In genomic region chr1:53384085-53384688, GRCm38 (mm10) we compare ENCODE assay signal across 26 mouse cellular contexts. TPM values are rescaled to one million over a fixed set of nuclear protein-coding genes. Genes with fewer than 3 reads are reported as not detected.
DNase-seq lines count a peak whose midpoint lies in the region; ATAC-seq and TF ChIP-seq lines count a peak whose summit lies in the region.
"Had no signal": no experiment of that assay in that cellular context is flagged by ENCODE, and none has a peak within 500 bp of the region (broad histone marks: within the 10 kb centered on the region; RNA-seq: fewer than 3 reads in every experiment).

No protein-coding gene starts in this region.

- H3K9ac ChIP-seq in forebrain, embryonic 15.5 days (replicated peaks): no peak overlapping the region
- H3K9ac ChIP-seq in intestine, postnatal 0 days (ENCODE audit: low read depth, low read length): no peak overlapping the region
- H3K9ac ChIP-seq: embryonic facial prominence, embryonic 15.5 days; hindbrain, embryonic 12.5 days had no signal

- H3K4me1 ChIP-seq in kidney, adult 2 months (ENCODE audit: control insufficient read depth, insufficient read depth, low read length): no peaks in the 10 kb centered on the region
- H3K4me1 ChIP-seq in forebrain, embryonic 15.5 days: no peaks in the 10 kb centered on the region
- no peaks in the 10 kb centered on the region for H3K4me1 ChIP-seq in intestine, postnatal 0 days (replicated peaks; ENCODE audit: control insufficient read depth, insufficient read depth, low read length)
- H3K4me1 ChIP-seq: embryonic facial prominence, embryonic 15.5 days; heart, embryonic 10.5 days; hindbrain, embryonic 12.5 days had no signal

- peak; percentile 18 for DNase-seq in adrenal gland, adult 2 months
- DNase-seq in adrenal gland, adult 18-20 months (ENCODE audit: low spot score in 2 of 2): no peak
- peak; percentile 1 for DNase-seq in kidney, adult 2 months
- no peak for DNase-seq in kidney, postnatal 25 days
- DNase-seq in layer of hippocampus, adult 2 months (ENCODE audit: low spot score in 2 of 2): no peak
- DNase-seq: adrenal gland, postnatal 10 days; B cell, adult 2 months; cerebellum, adult 2 months; cerebellum, postnatal 10 days; gastrocnemius, postnatal 10 days; heart, adult 18-20 months; heart, postnatal 10 days; heart, postnatal 4 days; kidney, adult 11 months had no signal

- ATAC-seq in forebrain, embryonic 15.5 days (replicated peaks): peak; percentile 80
- ATAC-seq in intestine, postnatal 0 days: no peak
- ATAC-seq: CD4-positive, CD25-positive, alpha-beta regulatory T cell, adult 4 months; hindbrain, embryonic 16.5 days; inflammation-experienced regulatory T-cells, adult 6 months had no signal

- H3K4me3 ChIP-seq in kidney, adult 2 months (ENCODE audit: insufficient read depth, low read depth, low read length): no peak overlapping the region
- H3K4me3 ChIP-seq in forebrain, embryonic 15.5 days: no peak overlapping the region
- H3K4me3 ChIP-seq in layer of hippocampus, adult 2 months: no peak overlapping the region
- H3K4me3 ChIP-seq in intestine, postnatal 0 days (ENCODE audit: low read depth, low read length): no peak overlapping the region
- H3K4me3 ChIP-seq: embryonic facial prominence, embryonic 15.5 days; erythroblast, embryonic 14.5 days; heart, embryonic 10.5 days; hindbrain, embryonic 12.5 days had no signal

- WGBS in kidney, adult 2 months: 66% methylated on average over 6 of the region's 6 CpGs
- 13% methylated on average over 6 of the region's 6 CpGs for WGBS in forebrain, embryonic 15.5 days
- 64% methylated on average over 6 of the region's 6 CpGs for WGBS in intestine, postnatal 0 days

- no peak overlapping the region for H3K27ac ChIP-seq in kidney, adult 2 months (ENCODE audit: insufficient read depth, low read depth, low read length)
- no peak overlapping the region for H3K27ac ChIP-seq in forebrain, embryonic 15.5 days (replicated peaks)
- no peak overlapping the region for H3K27ac ChIP-seq in layer of hippocampus, adult 2 months
- H3K27ac ChIP-seq in intestine, postnatal 0 days (ENCODE audit: low read depth, low read length): no peak overlapping the region
- H3K27ac ChIP-seq: embryonic facial prominence, embryonic 15.5 days; heart, embryonic 10.5 days; hindbrain, embryonic 12.5 days had no signal

- no peak for TF ChIP-seq POLR2A in kidney, adult 2 months (IDR thresholded peaks at IDR 0.05; ENCODE audit: low read depth, low read length)

- no peak for TF ChIP-seq CTCF in kidney, adult 2 months (conservative IDR thresholded peaks at IDR 0.05; ENCODE audit: insufficient read depth, insufficient read length, low read depth, low read length)
- no peak for TF ChIP-seq CTCF in layer of hippocampus, adult 2 months (conservative IDR thresholded peaks at IDR 0.05)
- TF ChIP-seq CTCF in intestine, postnatal 0 days (IDR thresholded peaks at IDR 0.05; ENCODE audit: low read depth): no peak

- H3K9me3 ChIP-seq in forebrain, embryonic 15.5 days: no peaks in the 10 kb centered on the region
- no peaks in the 10 kb centered on the region for H3K9me3 ChIP-seq in intestine, postnatal 0 days (ENCODE audit: control insufficient read depth)
- H3K9me3 ChIP-seq: embryonic facial prominence, embryonic 15.5 days; G1E; hindbrain, embryonic 12.5 days had no signal

- no peaks in the 10 kb centered on the region for H3K36me3 ChIP-seq in kidney, adult 2 months (ENCODE audit: control insufficient read depth, insufficient read depth, low read length)
- H3K36me3 ChIP-seq in forebrain, embryonic 15.5 days: no peaks in the 10 kb centered on the region
- H3K36me3 ChIP-seq in intestine, postnatal 0 days (ENCODE audit: control insufficient read depth, insufficient read depth): no peaks in the 10 kb centered on the region
- H3K36me3 ChIP-seq: embryonic facial prominence, embryonic 15.5 days; G1E; heart, embryonic 10.5 days; hindbrain, embryonic 12.5 days had no signal

- no peak overlapping the region for H3K4me2 ChIP-seq in forebrain, embryonic 15.5 days (replicated peaks)
- no peak overlapping the region for H3K4me2 ChIP-seq in intestine, postnatal 0 days (replicated peaks; ENCODE audit: low read depth)
- H3K4me2 ChIP-seq: embryonic facial prominence, embryonic 15.5 days; hindbrain, embryonic 12.5 days had no signal

- no peaks in the 10 kb centered on the region for H3K27me3 ChIP-seq in kidney, adult 2 months (replicated peaks; ENCODE audit: control insufficient read depth, insufficient read depth, low read length)
- H3K27me3 ChIP-seq in forebrain, embryonic 15.5 days: no peaks in the 10 kb centered on the region
- H3K27me3 ChIP-seq in intestine, postnatal 0 days (replicated peaks; ENCODE audit: control insufficient read depth, insufficient read depth, low read length): no peaks in the 10 kb centered on the region
- H3K27me3 ChIP-seq: embryonic facial prominence, embryonic 15.5 days; hindbrain, embryonic 12.5 days had no signal

RNA-seq across cellular contexts. Expression of gene Asnsd1, which starts 31.6 kb away (rescaled TPM):
- 10 to 100 TPM; 22.0 to 29.8 TPM for total RNA-seq in adrenal gland, adult 2 months (2021)
- polyA plus RNA-seq in adrenal gland, adult 2 months (2012; rRNA removed): 0.96 and 1.0 TPM in 2 replicates
- 10 to 100 TPM; 26.3 to 29.3 TPM for total RNA-seq in adrenal gland, adult 18-20 months (2021)
- polyA plus RNA-seq in kidney, adult 2 months (2012; rRNA removed): 6.1 and 9.2 TPM in 2 replicates
- 57.7 and 59.0 TPM in 2 replicates for polyA plus RNA-seq in forebrain, embryonic 15.5 days (2015; fragmentation: Nextera tagmentation; extraction: Ambion mirVana)
- 10 to 100 TPM; 20.7 to 23.0 TPM for total RNA-seq in layer of hippocampus, adult 2 months (2021)
- polyA plus RNA-seq in intestine, postnatal 0 days (2015; fragmentation: Nextera tagmentation; extraction: Ambion mirVana): 44.1 and 45.5 TPM in 2 replicates

RNA-seq across cellular contexts. Expression of gene Gm28551, which starts 31.7 kb away (rescaled TPM):
- total RNA-seq in adrenal gland, adult 2 months (2021): under 1 TPM in 1 of 2 experiments, not detected in 1; 0.10 TPM
- not detected in 2 replicates for polyA plus RNA-seq in adrenal gland, adult 2 months (2012; rRNA removed)
- not detected for total RNA-seq in adrenal gland, adult 18-20 months (2021)
- polyA plus RNA-seq in kidney, adult 2 months (2012; rRNA removed): not detected in 2 replicates
- 1.8 and 2.0 TPM in 2 replicates for polyA plus RNA-seq in forebrain, embryonic 15.5 days (2015; fragmentation: Nextera tagmentation; extraction: Ambion mirVana)
- under 1 TPM; 0.22 to 0.23 TPM for total RNA-seq in layer of hippocampus, adult 2 months (2021)
- polyA plus RNA-seq in intestine, postnatal 0 days (2015; fragmentation: Nextera tagmentation; extraction: Ambion mirVana): 0.23 and 0.35 TPM in 2 replicates
- total RNA-seq: adrenal gland, postnatal 10 days; gastrocnemius, postnatal 4 days; heart, adult 18-20 months; heart, postnatal 10 days; heart, postnatal 4 days had no signal
- polyA plus RNA-seq: erythroblast, embryonic 14.5 days; G1E had no signal

RNA-seq across cellular contexts. Expression of gene Asdurf, which starts 31.8 kb away (rescaled TPM):
- 10 to 100 TPM in 1 of 2 experiments, 1 to 10 TPM in 1; 1.5 to 17.3 TPM for total RNA-seq in adrenal gland, adult 2 months (2021)
- not detected in 2 replicates for polyA plus RNA-seq in adrenal gland, adult 2 months (2012; rRNA removed)
- 1 to 10 TPM in 1 of 2 experiments, not detected in 1; 6.7 TPM for total RNA-seq in adrenal gland, adult 18-20 months (2021)
- not detected in 2 replicates for polyA plus RNA-seq in kidney, adult 2 months (2012; rRNA removed)
- 2.7 and 11.7 TPM in 2 replicates for polyA plus RNA-seq in forebrain, embryonic 15.5 days (2015; fragmentation: Nextera tagmentation; extraction: Ambion mirVana)
- 1 to 10 TPM in 1 of 2 experiments, not detected in 1; 2.9 TPM for total RNA-seq in layer of hippocampus, adult 2 months (2021)
- 10.7 and 12.5 TPM in 2 replicates for polyA plus RNA-seq in intestine, postnatal 0 days (2015; fragmentation: Nextera tagmentation; extraction: Ambion mirVana)
- total RNA-seq: heart, adult 18-20 months; heart, postnatal 4 days had no signal
- polyA plus RNA-seq: cerebellum, adult 2 months; embryonic facial prominence, embryonic 11.5 days; erythroblast, embryonic 14.5 days; heart, embryonic 10.5 days had no signal

Comparison
In these comparisons a context has a peak if more than half of its experiments do, and no peak if none do; other contexts are left out.
1. DNase-seq: peak in adrenal gland, adult 2 months (single experiment) and kidney, adult 2 months (single experiment); none in adrenal gland, adult 18-20 months (0 of 2), kidney, postnatal 25 days (0 of 2) and layer of hippocampus, adult 2 months (0 of 2).